Mouse (Mus musculus) embryo, embryonic 11.5 days (tissue): ENCODE data around the gene Lingo2.

Experiments used
- DNase-seq: peaks from one replicate; pipeline ENCODE4 v3.0.0-alpha.2; 2012; ENCODE audit warnings: low read depth, low spot score

The Lingo2 gene

GRCm38 (mm10) chr4:36951150-36951954 lies at the start of gene Lingo2:
Gene Lingo2 (minus strand): TSS chr4:36951747.
- DNase-seq = no peak

GRCm38 (mm10) chr4:36973358-36973757 lies 21.8 kb upstream of the Lingo2 start:
- DNase-seq = no peak

- DNase-seq = no peak
Observed at GRCm38 (mm10) chr4:36952431-36953429, 1.2 kb upstream of the Lingo2 start.

GRCm38 (mm10) chr4:36951955-36952215 lies 338 bp upstream of the Lingo2 start:
- no peak for DNase-seq

- DNase-seq = no peak
Observed at GRCm38 (mm10) chr4:36950790-36951149, 777 bp downstream of the Lingo2 start.

- peak; percentile 63 for DNase-seq
Observed at GRCm38 (mm10) chr4:36950021-36950751, 1.4 kb downstream of the Lingo2 start.

- DNase-seq = no peak
Observed at GRCm38 (mm10) chr4:36890810-36891209, 60.7 kb downstream of the Lingo2 start.

GRCm38 (mm10) chr4:36890365-36890764 lies 61.2 kb downstream of the Lingo2 start:
- DNase-seq = no peak

- no peak for DNase-seq
Observed at GRCm38 (mm10) chr4:36874781-36875180, 76.8 kb downstream of the Lingo2 start.

GRCm38 (mm10) chr4:36824982-36825381 lies 126.6 kb downstream of the Lingo2 start:
- no peak for DNase-seq

GRCm38 (mm10) chr4:36821914-36822313 lies 129.6 kb downstream of the Lingo2 start:
- DNase-seq = no peak

- DNase-seq = no peak
Observed at GRCm38 (mm10) chr4:36775088-36775487, 176.5 kb downstream of the Lingo2 start.

GRCm38 (mm10) chr4:36730691-36731090 lies 220.9 kb downstream of the Lingo2 start:
- DNase-seq = no peak

- DNase-seq = no peak
Observed at GRCm38 (mm10) chr4:36716411-36716810, 235.1 kb downstream of the Lingo2 start.

- no peak for DNase-seq
Observed at GRCm38 (mm10) chr4:36698888-36699287, 252.7 kb downstream of the Lingo2 start.

GRCm38 (mm10) chr4:36696810-36697209 lies 254.7 kb downstream of the Lingo2 start:
- no peak for DNase-seq

GRCm38 (mm10) chr4:36659920-36660319 lies 291.6 kb downstream of the Lingo2 start:
- no peak for DNase-seq

- DNase-seq = no peak
Observed at GRCm38 (mm10) chr4:36647753-36648152, 303.8 kb downstream of the Lingo2 start.

- no peak for DNase-seq
Observed at GRCm38 (mm10) chr4:36635666-36636065, 315.9 kb downstream of the Lingo2 start.

GRCm38 (mm10) chr4:36576801-36577200 lies 374.7 kb downstream of the Lingo2 start:
- no peak for DNase-seq

- DNase-seq = no peak
Observed at GRCm38 (mm10) chr4:36576256-36576655, 375.3 kb downstream of the Lingo2 start.

- DNase-seq = no peak
Observed at GRCm38 (mm10) chr4:36566544-36566943, 385.0 kb downstream of the Lingo2 start.
